Mouse (Mus musculus): Measurements from ENCODE around the gene Itgb4.

The Itgb4 gene

GRCm38 (mm10) chr11:115970006-115970673 is 4.4 kb upstream of the Itgb4 start:
- DNase-seq: no peak

DNA sequence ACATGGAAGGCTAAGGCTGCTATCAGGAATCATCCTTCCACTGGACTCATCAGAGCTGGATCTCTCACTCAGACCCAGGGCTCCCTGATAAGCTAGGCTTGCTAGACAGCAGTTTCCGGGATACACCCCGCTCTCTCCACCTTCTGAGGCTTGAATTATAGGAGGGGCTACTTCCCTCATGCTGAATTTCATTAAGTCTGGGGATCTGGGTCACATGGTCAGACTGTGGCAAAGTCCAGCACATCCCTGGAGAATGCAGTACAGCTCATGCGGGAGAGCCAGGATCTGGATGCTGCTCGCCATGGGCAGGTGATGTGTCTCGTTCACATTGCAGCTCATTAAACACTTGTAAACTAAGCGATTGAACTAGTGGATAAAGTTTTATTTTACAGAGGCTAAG is 3.5 kb upstream of the Itgb4 start:
- no peak for DNase-seq

DNA sequence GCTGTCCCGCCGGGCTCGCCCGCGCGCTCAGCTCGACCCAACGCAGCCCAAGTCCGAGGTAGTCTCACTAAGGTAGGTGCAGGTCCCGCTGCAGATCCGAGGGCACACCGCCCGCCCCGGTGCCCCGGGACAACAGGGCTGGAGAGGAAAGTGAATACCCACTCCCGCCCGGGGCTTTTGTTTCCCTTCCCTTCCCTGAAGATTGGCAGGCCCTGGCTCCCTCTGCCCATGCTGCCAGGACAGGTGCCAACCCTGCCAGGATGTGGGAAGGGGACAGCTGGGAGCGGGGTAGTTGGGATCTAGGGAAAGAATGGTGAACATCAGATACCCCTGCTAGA is 543 bp downstream of the Itgb4 start:
- no peak for DNase-seq

- no peak for DNase-seq
These were observed 1.0 kb downstream of the Itgb4 start for GRCm38 (mm10) chr11:115975544-115975943.

GRCm38 (mm10) chr11:115982472-115982871 is 8.0 kb downstream of the Itgb4 start:
- no peak for DNase-seq

DNA sequence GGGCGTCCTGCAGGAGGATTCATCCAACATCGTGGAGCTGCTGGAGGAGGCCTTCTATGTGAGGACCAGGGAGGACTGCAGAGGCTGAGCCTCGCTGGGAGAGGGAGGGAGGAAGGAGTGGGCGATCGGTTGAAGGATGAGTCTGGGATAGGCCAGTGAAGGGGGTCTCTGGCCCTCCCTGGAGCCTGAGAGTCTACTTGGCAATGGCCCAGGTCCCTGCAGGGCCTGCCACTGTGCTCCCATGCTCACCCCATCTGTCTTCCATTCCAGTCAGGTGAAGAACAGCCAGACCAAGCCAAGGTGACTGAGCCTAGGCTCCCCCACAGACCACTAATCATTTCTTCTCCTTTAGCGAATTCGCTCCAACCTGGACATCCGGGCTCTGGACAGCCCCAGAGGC is 8.8 kb downstream of the Itgb4 start:
- DNase-seq: no peak

- no peak for DNase-seq
These were observed 15.2 kb downstream of the Itgb4 start for GRCm38 (mm10) chr11:115989686-115990085.

- DNase-seq: no peak
These were observed 17.6 kb downstream of the Itgb4 start for GRCm38 (mm10) chr11:115992098-115992497.

DNA sequence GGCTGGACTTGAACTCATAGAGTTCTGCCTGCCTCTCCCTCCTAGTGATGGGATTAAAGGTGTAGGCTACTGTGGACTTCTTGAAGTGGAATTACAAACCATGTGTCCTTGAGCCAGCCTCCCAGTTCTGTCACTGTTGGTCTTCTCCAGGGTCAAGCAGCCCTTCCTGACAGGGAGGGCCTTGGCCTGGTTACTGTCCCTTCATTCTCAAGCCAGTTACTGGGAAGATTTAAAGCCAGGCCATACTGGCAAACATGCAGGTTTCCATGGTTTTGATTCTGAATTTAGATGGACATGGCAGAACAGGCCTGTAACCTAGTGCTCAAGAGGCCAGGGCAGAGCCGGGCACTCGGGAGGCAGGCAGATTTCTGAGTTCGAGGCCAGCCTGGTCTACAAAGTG is 20.7 kb downstream of the Itgb4 start:
- no peak for DNase-seq

DNA sequence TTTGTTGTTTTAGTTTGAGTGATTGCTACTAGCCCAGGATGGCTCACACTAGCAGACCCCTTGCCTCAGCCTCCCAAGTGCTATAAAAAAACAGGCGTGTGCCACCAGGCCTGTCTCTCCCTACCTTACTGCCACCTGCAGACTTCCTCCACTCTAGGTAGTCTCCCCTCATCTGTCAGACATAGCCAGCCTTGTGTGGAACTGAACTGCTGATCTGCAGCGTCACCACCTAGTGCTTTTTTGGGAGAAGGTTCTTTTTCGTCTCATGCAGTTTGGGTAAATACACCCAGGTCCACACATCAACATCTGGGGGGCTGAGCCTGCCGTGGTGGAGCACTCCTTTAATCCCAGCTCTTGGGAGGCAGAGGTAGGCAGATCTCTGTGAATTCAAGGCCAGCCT is 22.5 kb downstream of the Itgb4 start:
- DNase-seq: no peak

GRCm38 (mm10) chr11:115997662-115998061 is 23.2 kb downstream of the Itgb4 start:
- DNase-seq: no peak

- DNase-seq: no peak
These were observed 24.5 kb downstream of the Itgb4 start for GRCm38 (mm10) chr11:115999027-115999426.

GRCm38 (mm10) chr11:115999538-116000143 is 25.1 kb downstream of the Itgb4 start:
- DNase-seq: peak in 1 of 2 experiments; percentile 59

GRCm38 (mm10) chr11:116000607-116001006 is 26.1 kb downstream of the Itgb4 start:
- DNase-seq: no peak

GRCm38 (mm10) chr11:116001725-116002124 is 27.2 kb downstream of the Itgb4 start:
- DNase-seq: no peak

DNA sequence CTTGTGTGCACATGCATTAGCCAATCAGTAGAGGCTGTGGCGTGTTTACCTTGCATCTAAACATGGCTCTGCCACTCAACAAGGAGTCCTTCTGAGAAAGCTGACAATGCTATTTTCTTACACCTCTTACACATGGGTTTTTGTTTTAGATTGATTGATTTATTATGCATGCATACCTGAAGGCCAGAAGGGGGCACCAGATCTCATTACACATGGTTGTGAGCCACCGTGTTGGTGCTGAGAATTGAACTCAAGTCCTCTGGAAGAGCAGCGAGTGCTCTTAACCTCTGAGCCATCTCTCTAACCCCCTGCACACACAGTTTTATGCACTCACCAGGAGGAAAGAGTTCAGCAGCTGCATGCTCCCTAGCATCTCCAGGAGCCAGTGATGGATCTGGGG is 28.4 kb downstream of the Itgb4 start:
- no peak for DNase-seq

DNA sequence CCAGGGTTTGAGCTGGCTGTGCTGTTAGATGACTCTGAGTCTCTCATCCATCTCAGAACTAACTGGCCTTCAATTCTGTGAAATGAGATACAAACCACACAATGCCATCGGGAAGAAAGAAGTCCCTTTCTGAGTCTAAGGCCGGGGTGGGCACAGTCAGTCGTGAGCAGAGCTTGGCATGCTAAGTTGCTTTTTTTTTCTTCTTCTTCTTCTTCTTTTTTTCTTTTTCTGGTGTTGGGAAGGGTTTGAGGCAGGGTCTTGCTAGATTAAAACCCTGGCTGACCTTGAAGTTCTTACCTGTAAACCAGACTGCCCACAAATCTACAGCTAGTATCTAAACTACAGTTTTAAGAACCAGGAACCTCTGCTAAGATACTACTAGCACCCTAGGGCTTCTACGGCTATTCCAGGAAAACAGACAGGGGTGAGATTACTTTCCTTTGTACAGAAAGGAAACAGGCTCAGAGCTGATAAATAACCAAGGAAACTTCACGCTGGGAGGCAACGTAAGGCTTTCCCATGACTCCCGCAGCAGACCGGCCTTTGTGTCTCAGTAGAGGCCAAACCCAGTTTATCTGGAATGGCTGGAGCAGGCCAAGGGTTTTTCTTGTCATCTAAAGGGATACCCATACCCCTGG is 29.8 kb downstream of the Itgb4 start:
- DNase-seq: no peak

GRCm38 (mm10) chr11:116004840-116005700 is 30.6 kb downstream of the Itgb4 start:
- peak; percentile 60 to 62 for DNase-seq

GRCm38 (mm10) chr11:116005701-116006419 is 31.4 kb downstream of the Itgb4 start:
- DNase-seq: no peak

DNA sequence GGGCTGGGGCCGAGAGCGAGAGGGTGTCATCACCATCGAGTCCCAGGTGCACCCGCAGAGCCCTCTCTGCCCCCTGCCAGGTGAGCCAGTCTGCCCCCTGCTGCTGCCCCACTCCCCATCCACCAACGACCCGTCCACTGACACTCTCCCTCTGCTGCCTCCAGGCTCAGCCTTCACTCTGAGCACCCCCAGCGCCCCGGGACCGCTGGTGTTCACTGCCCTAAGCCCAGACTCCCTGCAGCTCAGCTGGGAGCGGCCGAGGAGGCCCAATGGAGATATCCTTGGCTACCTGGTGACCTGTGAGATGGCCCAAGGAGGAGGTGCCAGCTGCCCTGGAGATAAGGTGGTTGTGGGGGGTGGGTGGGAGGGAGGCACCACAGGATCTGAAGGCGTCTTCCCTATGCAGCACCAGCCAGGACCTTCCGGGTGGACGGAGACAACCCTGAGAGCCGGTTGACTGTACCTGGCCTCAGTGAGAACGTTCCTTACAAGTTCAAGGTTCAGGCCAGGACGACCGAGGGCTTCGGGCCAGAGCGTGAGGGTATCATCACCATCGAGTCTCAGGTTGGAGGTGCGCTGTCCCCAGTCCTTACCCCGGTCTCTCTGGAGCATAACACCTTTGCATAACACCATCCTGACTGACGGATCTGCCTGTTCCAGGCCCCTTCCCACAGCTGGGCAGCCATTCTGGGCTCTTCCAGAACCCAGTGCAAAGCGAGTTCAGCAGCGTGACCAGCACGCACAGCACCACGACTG is 32.8 kb downstream of the Itgb4 start:
- no peak for DNase-seq

DNA sequence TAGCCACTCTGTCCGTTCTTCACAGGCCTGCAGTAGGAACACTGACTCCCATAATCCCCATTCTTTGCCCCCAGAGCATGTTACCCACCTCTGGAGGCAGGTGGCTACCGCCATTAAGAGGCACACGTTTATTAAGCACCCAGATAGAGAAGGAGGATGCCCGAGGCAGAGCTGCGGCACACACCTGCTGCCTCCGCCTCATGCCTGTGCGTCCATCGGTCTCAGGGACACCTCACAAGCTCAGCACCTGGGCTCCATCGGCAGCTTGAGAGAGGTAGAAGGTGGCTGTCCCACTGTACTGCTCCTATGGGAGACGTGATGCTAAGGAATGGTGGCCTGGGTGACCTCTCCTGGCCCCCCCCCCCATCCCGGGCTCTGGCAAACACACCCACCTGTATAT is 33.9 kb downstream of the Itgb4 start:
- no peak for DNase-seq

DNA sequence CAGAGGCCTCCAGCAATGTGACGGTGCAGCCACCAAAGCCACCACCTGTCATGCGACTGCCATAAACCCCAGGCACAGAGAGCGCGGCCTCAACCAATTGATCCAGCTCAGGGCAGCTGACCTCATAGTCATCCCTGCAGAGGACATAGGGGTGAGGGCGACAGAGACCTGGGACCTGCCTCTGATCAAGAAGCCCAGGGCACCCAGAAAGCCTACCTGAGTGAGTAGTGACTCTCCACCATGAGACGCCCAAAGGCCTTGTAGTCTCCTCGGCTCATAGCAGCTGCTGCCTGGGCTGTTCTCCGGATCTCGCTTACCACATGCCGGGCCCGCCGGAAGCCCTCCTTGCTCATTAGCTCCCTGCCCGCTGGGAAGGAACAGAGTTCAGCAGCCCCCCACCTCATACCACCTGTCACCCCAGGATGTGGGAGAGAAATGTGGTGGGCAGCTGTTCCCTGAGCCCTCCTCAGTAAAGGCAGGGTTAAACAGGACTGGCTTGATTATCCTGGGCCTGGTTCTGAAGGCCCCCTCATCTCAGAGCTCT is 34.4 kb downstream of the Itgb4 start:
- no peak for DNase-seq

All from thymus, adult 18-20 months (tissue).